Comparison of ENCODE assay signal across 21 mouse cellular contexts in genomic region chr1:175442939-175443338, GRCm38 (mm10). TPM values are rescaled to one million over a fixed set of nuclear protein-coding genes. Genes with fewer than 3 reads are reported as not detected.
DNase-seq lines count a peak whose midpoint lies in the region; ATAC-seq lines count a peak whose summit lies in the region.
"Had no signal": no experiment of that assay in that cellular context is flagged by ENCODE, and none has a peak within 500 bp of the region (broad histone marks: within the 10 kb centered on the region; RNA-seq: fewer than 3 reads in every experiment).

No protein-coding gene starts in this region.

- peak; percentile 11 for DNase-seq in embryo, embryonic 11 days
- no peak for DNase-seq in embryo, embryonic 10.5 days (ENCODE audit: low spot score)
- no peak for DNase-seq in neural tube, embryonic 10.5 days (ENCODE audit: extremely low spot score, low spot score)
- DNase-seq in cerebellum, postnatal 14 days: peak; percentile 28 to 60
- peak; percentile 23 for DNase-seq in mesoderm, embryonic 11.5 days (ENCODE audit: low read depth, low spot score)
- no peak for DNase-seq in layer of hippocampus, adult 11-12 months (ENCODE audit: low spot score)
- no peak for DNase-seq in right cerebral cortex, postnatal 25 days
- DNase-seq: adrenal gland, postnatal 14 days; gastrocnemius, adult 2 months; kidney, adult 8-10 months; kidney, postnatal 10 days; layer of hippocampus, postnatal 36 days; lung, adult 2 months; lung, postnatal 14 days; right cerebral cortex, postnatal 14 days; spleen, adult 18-20 months had no signal

- H3K27ac ChIP-seq in neural tube, embryonic 14.5 days (ENCODE audit: low read depth, low read length): no peak overlapping the region
- H3K27ac ChIP-seq: gastrocnemius, adult 2 months; limb, embryonic 13.5 days; liver, embryonic 12.5 days; midbrain, embryonic 12.5 days had no signal

- no peaks in the 10 kb centered on the region for H3K27me3 ChIP-seq in neural tube, embryonic 14.5 days (ENCODE audit: control insufficient read depth, insufficient read depth, low read length)
- H3K27me3 ChIP-seq: limb, embryonic 13.5 days; liver, embryonic 12.5 days; midbrain, embryonic 12.5 days had no signal

- no peak overlapping the region for H3K4me3 ChIP-seq in neural tube, embryonic 14.5 days (ENCODE audit: low read depth, low read length)
- H3K4me3 ChIP-seq: gastrocnemius, adult 2 months; limb, embryonic 13.5 days; liver, embryonic 12.5 days; midbrain, embryonic 12.5 days had no signal

- WGBS in neural tube, embryonic 14.5 days: 97% methylated on average over 1 of the region's 1 CpGs

- H3K4me2 ChIP-seq in neural tube, embryonic 14.5 days (ENCODE audit: low read depth, low read length): no peak overlapping the region
- H3K4me2 ChIP-seq: heart, embryonic 11.5 days; limb, embryonic 13.5 days; liver, embryonic 12.5 days; midbrain, embryonic 12.5 days had no signal

- H3K4me1 ChIP-seq in neural tube, embryonic 14.5 days (ENCODE audit: control insufficient read depth, insufficient read depth, low read length): no peaks in the 10 kb centered on the region
- H3K4me1 ChIP-seq: liver, embryonic 12.5 days had no signal

- H3K9ac ChIP-seq in neural tube, embryonic 14.5 days (replicated peaks; ENCODE audit: low read depth, low read length): no peak overlapping the region
- H3K9ac ChIP-seq: limb, embryonic 13.5 days; liver, embryonic 12.5 days; midbrain, embryonic 12.5 days had no signal

- H3K9me3 ChIP-seq in neural tube, embryonic 14.5 days (ENCODE audit: control insufficient read depth, low read length): no peaks in the 10 kb centered on the region
- H3K9me3 ChIP-seq: limb, embryonic 13.5 days; liver, embryonic 12.5 days; midbrain, embryonic 12.5 days had no signal

- ATAC-seq in neural tube, embryonic 14.5 days (ENCODE audit: low read depth): peak; percentile 25; the same call in 1 of the 2 replicates
- ATAC-seq: liver, embryonic 12.5 days had no signal

- no peaks in the 10 kb centered on the region for H3K36me3 ChIP-seq in neural tube, embryonic 14.5 days (ENCODE audit: control insufficient read depth, insufficient read depth, low read length)
- H3K36me3 ChIP-seq: limb, embryonic 13.5 days; liver, embryonic 12.5 days; midbrain, embryonic 12.5 days had no signal

RNA-seq across cellular contexts. Expression of gene Rgs7, which starts 49.4 kb away (rescaled TPM):
- 50.4 and 58.2 TPM in 2 replicates for polyA plus RNA-seq in neural tube, embryonic 14.5 days (2014; fragmentation: Nextera tagmentation; extraction: Ambion mirVana)

Comparison
In these comparisons a context has a peak if more than half of its experiments do, and no peak if none do; other contexts are left out.
1. DNase-seq: peak in embryo, embryonic 11 days (single experiment), cerebellum, postnatal 14 days (2 of 2) and mesoderm, embryonic 11.5 days (single experiment); none in embryo, embryonic 10.5 days (single experiment), neural tube, embryonic 10.5 days (single experiment), layer of hippocampus, adult 11-12 months (single experiment) and right cerebral cortex, postnatal 25 days (single experiment).